Mouse (Mus musculus) liver, postnatal 0 days (tissue): Measurements from ENCODE around the gene Adprhl1.

Experiments used
- CTCF ChIP-seq: sonication (generic); IDR thresholded peaks from 2 replicates; pipeline ENCODE4 v1.5.1; 2016; ENCODE audit warnings: antibody characterized with exemption, low read depth
- EP300 ChIP-seq: IDR thresholded peaks from 2 replicates; pipeline ENCODE4 v1.6.1; 2016; ENCODE audit warnings: antibody characterized with exemption, low read depth, mild to moderate bottlenecking

- TF ChIP-seq CTCF (no peak), EP300 (no peak)
Measured at GRCm38 (mm10) chr8:13228923-13229610, 24.9 kb downstream of the Adprhl1 start.
